Mouse (Mus musculus): ENCODE data around the gene Prepl.

The Prepl gene

GRCm38 (mm10) chr17:85070658-85071057 lies 19.4 kb downstream of the Prepl start:
- no peak for DNase-seq

- DNase-seq: no peak
Measured at GRCm38 (mm10) chr17:85067331-85067730, 22.7 kb downstream of the Prepl start.

- no peak for DNase-seq
Measured at GRCm38 (mm10) chr17:85063560-85063959, 26.5 kb downstream of the Prepl start.

- DNase-seq: no peak
Measured at GRCm38 (mm10) chr17:85059136-85059535, 30.9 kb downstream of the Prepl start.

- no peak for DNase-seq
Measured at GRCm38 (mm10) chr17:85058276-85058675, 31.8 kb downstream of the Prepl start.

- DNase-seq: no peak
Measured at GRCm38 (mm10) chr17:85048379-85048778, 41.7 kb downstream of the Prepl start.

GRCm38 (mm10) chr17:85045160-85045559 lies 44.9 kb downstream of the Prepl start:
- no peak for DNase-seq

GRCm38 (mm10) chr17:85044466-85044865 lies 45.6 kb downstream of the Prepl start:
- no peak for DNase-seq

- DNase-seq: no peak
Measured at GRCm38 (mm10) chr17:85043404-85043816, 46.6 kb downstream of the Prepl start.

- DNase-seq: no peak
Measured at GRCm38 (mm10) chr17:85042419-85042818, 47.6 kb downstream of the Prepl start.

- no peak for DNase-seq
Measured at GRCm38 (mm10) chr17:85040913-85041312, 49.1 kb downstream of the Prepl start.

GRCm38 (mm10) chr17:85038761-85039160 lies 51.3 kb downstream of the Prepl start:
- no peak for DNase-seq

- DNase-seq: no peak
Measured at GRCm38 (mm10) chr17:85038311-85038710, 51.7 kb downstream of the Prepl start.

- DNase-seq: no peak
Measured at GRCm38 (mm10) chr17:85037855-85038254, 52.2 kb downstream of the Prepl start.

GRCm38 (mm10) chr17:85034068-85034467 lies 56.0 kb downstream of the Prepl start:
- DNase-seq: no peak

- DNase-seq: no peak
Measured at GRCm38 (mm10) chr17:85033087-85033486, 57.0 kb downstream of the Prepl start.

GRCm38 (mm10) chr17:85030651-85031050 lies 59.4 kb downstream of the Prepl start:
- DNase-seq: no peak

GRCm38 (mm10) chr17:85028797-85029196 lies 61.2 kb downstream of the Prepl start:
- DNase-seq: no peak

- no peak for DNase-seq
Measured at GRCm38 (mm10) chr17:85028093-85028739, 61.8 kb downstream of the Prepl start, which contains the start of gene Slc3a1. Gene Slc3a1, plus strand, starts transcription at chr17:85028376.

GRCm38 (mm10) chr17:85027247-85027646 lies 62.8 kb downstream of the Prepl start:
- DNase-seq: no peak

GRCm38 (mm10) chr17:85026436-85026835 lies 63.6 kb downstream of the Prepl start:
- DNase-seq: no peak

- no peak for DNase-seq
Measured at GRCm38 (mm10) chr17:85025151-85025550, 64.9 kb downstream of the Prepl start.

- no peak for DNase-seq
Measured at GRCm38 (mm10) chr17:85024237-85024636, 65.8 kb downstream of the Prepl start.

GRCm38 (mm10) chr17:85023247-85024167 lies 66.5 kb downstream of the Prepl start:
- peak; percentile 36 to 62 for DNase-seq
